Mouse (Mus musculus) forebrain, embryonic 15.5 days (tissue): ENCODE measurements around the gene Hoxa3. TPM values are rescaled to one million over a fixed set of nuclear protein-coding genes. Genes with fewer than 3 reads are reported as not detected.

Experiments
- ATAC-seq: fragments of 200-750 bp; cut with Nextera tagmentation; replicated peaks from 2 replicates; pipeline ENCODE4 v1.8.0; 2017; ENCODE audit warnings: mild to moderate bottlenecking, moderate TSS enrichment, moderate library complexity
- H3K27ac ChIP-seq: fragments of 300-500 bp; sonication (generic); replicated peaks from 2 replicates; pipeline ENCODE4 v1.5.1; 2015; ENCODE audit warnings: mild to moderate bottlenecking, inconsistent platforms
- H3K27me3 ChIP-seq: fragments of 300-500 bp; sonication (generic); 2 replicates; pipeline ENCODE4 v1.6.1; 2015; ENCODE audit warnings: inconsistent platforms
- H3K36me3 ChIP-seq: fragments of 300-500 bp; sonication (generic); 2 replicates; pipeline ENCODE4 v1.6.1; 2015; ENCODE audit warnings: mild to moderate bottlenecking, inconsistent platforms
- H3K4me1 ChIP-seq: fragments of 300-500 bp; sonication (generic); 2 replicates; pipeline ENCODE4 v1.6.1; 2015; ENCODE audit warnings: inconsistent platforms
- H3K4me2 ChIP-seq: fragments of 300-500 bp; sonication (generic); replicated peaks from 2 replicates; pipeline ENCODE4 v1.6.1; 2015; ENCODE audit warnings: mild to moderate bottlenecking, inconsistent platforms
- H3K4me3 ChIP-seq: fragments of 300-500 bp; sonication (generic); 2 replicates; pipeline ENCODE4 v1.5.1; 2015; ENCODE audit warnings: mild to moderate bottlenecking, inconsistent platforms
- H3K9ac ChIP-seq: fragments of 300-500 bp; sonication (generic); replicated peaks from 2 replicates; pipeline ENCODE4 v1.6.1; 2015; ENCODE audit warnings: mild to moderate bottlenecking, inconsistent platforms
- H3K9me3 ChIP-seq: fragments of 300-500 bp; sonication (generic); 2 replicates; pipeline ENCODE4 v1.6.1; 2016; ENCODE audit warnings: inconsistent platforms
- WGBS: fragments of 180-500 bp; shearing (Covaris S2); methylation state at CpG from one replicate; pipeline ENCODE4 v1.1.7; 2015; ENCODE audit warnings: mixed read lengths; 5-methylcytosine and 5-hydroxymethylcytosine counted together
- polyA plus RNA-seq: library from polyadenylated mRNA; unstranded; fragments of >200 nt; fragmentation: Nextera tagmentation; extraction: Ambion mirVana; gene quantifications from 2 replicates; pipeline ENCODE4 v1.2.1, GENCODE M21; 2015

The Hoxa3 gene
- polyA plus RNA-seq, 1 experiment from 2014 or later = not detected

DNA sequence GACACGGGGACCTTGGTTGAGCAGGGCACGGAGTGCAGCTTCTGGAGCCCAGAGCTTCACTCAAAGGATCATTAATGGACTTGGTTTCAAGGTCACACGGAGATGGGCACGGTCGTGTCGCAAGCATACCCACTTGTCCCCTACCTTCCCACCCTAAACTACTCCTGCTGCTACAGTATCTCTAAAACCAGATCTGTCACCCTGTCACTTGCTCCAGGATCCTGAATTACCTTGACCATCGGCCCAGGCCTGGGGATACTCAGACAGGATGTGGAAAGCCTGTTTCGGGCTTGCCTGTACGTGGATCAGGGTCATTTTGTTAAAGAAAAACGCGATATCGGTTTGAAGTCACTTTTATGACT, 3.5 kb downstream of the Hoxa3 start:
- Histone ChIP-seq H3K4me1 (0 out of 2 replicates have a peak, but pooled peaks cover 4% of the 10 kb centered on the region), H3K4me3 (no peak overlapping the region), H3K36me3 (no peaks in the 10 kb centered on the region), H3K4me2 (no peak overlapping the region), H3K27me3 (peaks cover 97% of the 10 kb centered on the region), H3K9me3 (no peaks in the 10 kb centered on the region), H3K9ac (no peak overlapping the region), H3K27ac (no peak overlapping the region)
- ATAC-seq = no peak
- 6% methylated on average over 12 of the region's 12 CpGs for WGBS

DNA sequence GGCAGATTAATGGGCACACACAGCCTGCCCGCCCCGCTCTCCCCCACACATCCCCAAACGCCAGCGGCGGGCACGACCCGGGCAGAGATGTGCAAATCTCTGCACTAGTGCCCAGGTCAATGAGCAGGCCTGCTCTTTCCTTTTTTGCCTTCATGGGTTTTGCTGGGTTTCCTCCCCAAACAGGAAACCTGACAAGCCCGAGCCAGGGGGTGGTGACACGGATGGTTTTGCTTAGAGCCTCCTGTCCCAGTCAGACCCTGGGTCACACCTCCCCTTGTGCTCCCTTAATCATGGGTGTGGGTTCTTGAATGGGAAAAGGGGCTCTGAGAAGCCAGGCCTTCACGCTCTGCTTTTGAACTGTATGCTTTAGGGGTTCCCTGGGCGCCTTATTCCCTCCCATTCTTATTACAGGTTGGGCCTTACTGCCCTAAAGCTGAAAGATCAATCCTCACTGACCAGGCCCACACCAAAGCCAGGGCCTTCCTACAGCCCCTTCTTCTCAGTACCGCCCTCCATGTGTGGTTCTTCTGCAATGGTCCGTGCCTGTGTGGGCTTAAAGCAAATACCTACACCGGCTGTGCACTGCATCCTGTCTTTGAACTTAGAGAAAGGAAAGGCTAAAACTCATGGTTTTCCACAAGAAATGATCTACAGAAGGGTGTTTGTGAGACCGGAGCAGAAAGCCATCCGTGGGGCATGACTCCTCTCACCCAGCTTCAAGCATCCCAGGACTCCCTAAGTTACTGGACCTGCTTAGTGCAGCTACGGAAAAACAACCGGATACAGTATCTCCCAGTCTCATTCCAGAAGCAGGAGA, 4.1 kb downstream of the Hoxa3 start:
- no peak overlapping the region for H3K4me2 ChIP-seq
- no peak overlapping the region for H3K27ac ChIP-seq
- no peak for ATAC-seq
- no peaks in the 10 kb centered on the region for H3K9me3 ChIP-seq
- peaks cover 9% of the 10 kb centered on the region for H3K4me1 ChIP-seq
- H3K36me3 ChIP-seq = no peaks in the 10 kb centered on the region
- 4% methylated on average over 18 of the region's 18 CpGs for WGBS
- H3K27me3 ChIP-seq = peaks cover 97% of the 10 kb centered on the region
- H3K4me3 ChIP-seq = no peak overlapping the region
- H3K9ac ChIP-seq = no peak overlapping the region

DNA sequence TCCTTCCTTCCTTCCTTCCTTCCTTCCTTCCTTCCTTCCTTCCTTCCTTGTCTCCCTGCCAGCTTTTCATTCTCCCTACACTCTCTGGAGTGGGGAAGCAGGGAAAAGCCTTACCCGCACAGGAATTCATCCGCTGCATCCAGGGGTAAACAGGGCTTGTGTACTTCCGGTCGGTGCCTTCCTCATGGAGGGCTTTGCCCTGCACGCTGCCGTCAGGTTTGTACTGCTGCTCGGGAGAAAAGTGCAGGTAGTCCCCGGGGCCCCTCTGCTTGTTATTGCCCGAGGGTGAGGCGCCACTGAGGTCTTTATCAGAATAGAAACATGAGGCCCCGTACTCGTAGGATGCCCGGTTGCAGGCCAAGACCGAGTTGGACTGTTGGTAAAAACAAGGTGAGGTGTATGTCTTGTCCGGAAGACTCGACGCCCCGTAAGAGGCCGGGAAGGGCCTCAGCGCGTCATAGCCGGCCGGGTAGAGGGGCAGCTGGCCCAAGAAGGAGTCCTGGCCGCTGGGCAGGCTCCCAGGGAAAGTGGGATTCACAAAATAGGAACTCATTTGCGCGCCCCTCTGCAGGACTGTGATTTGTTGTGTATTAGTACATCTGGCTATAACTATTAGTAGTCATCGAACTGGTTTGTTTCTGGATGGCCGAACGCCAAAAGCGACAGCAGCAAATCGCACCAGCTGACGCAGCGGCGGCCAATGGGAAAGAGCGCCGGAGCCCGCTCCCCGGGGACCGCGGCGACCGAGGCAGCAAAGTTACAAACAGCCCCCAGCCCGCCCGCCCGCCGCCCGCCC, 4.9 kb downstream of the Hoxa3 start, which contains the start of gene Hoxa6:
TSS of gene Hoxa6 (minus strand) at position 651 of the 796 bp plus-strand sequence.
- WGBS = under 1% methylated on average over 47 of the region's 47 CpGs
- Histone ChIP-seq H3K4me1 (peaks cover 15% of the 10 kb centered on the region), H3K27ac (no peak within 1 kb of the TSS)

DNA sequence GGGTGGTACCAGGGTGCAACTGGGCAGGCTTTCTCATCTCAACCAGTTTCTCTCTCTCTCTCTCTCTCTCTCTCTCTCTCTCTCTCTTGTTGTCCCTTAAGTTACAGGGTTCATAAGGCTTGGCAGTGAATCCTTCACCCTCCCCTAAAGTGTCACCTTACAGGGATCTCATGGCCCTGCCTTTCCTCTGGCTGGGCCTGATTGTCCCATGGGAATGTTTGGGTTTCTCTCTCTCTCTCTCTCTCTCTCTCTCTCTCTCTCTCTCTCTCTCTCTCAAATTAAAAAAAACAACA, 5.5 kb downstream of the Hoxa3 start:
- peaks cover 97% of the 10 kb centered on the region for H3K27me3 ChIP-seq
- no peak overlapping the region for H3K4me3 ChIP-seq
- no peaks in the 10 kb centered on the region for H3K9me3 ChIP-seq
- ATAC-seq = no peak
- H3K27ac ChIP-seq = no peak overlapping the region
- peaks cover 11% of the 10 kb centered on the region for H3K4me1 ChIP-seq
- H3K36me3 ChIP-seq = no peaks in the 10 kb centered on the region
- H3K9ac ChIP-seq = no peak overlapping the region
- no peak overlapping the region for H3K4me2 ChIP-seq

More for the DNA sequence above, 4.9 kb downstream of the Hoxa3 start, which contains the start of gene Hoxa6:
- ATAC-seq = no peak
- no peaks in the 10 kb centered on the region for H3K36me3 ChIP-seq
- no peak within 1 kb of the TSS for H3K9ac ChIP-seq
- H3K4me3 ChIP-seq = no peak within 1 kb of the TSS
- H3K27me3 ChIP-seq = peaks cover 97% of the 10 kb centered on the region
- H3K9me3 ChIP-seq = no peaks in the 10 kb centered on the region
- H3K4me2 ChIP-seq = no peak within 1 kb of the TSS

DNA sequence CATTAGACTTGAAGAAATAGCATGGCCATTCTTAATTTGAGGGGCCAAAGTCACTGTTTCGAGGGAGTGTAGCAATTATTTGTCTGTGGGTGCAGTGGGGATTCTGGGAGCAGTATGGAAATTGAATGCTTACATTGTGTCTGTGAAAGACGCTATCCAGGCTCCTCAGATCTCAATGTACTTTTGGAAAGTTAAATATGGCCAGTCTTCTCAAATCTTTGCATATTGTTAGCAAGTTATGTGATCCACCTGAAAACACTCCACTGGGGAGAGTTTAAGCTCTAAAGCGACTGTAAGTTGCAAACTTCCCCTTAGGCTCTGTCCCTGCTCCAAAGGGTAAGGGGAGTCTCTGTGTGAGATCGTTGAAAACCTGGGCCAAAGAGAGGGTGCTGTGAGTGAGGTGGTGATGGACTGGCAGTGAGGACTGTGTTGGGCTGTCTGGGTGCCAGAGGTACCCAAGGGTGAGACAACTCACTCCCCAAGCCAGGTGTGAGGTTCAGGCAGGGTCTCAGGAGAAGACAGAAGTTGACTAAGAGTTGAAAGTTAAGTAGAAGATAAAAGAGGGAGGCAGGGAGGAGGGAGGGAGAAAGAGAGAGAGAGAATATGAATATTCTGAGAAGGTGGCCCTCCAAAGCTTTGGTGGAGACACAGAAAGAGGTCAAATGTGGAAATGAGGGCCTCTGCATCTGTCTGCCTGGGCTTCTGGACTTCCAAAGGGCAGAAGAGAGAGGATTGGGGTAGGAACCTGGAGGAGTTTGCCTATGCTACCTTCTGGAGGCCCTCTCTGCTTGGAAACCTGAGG, 6.1 kb downstream of the Hoxa3 start:
- H3K27ac ChIP-seq = no peak overlapping the region
- ATAC-seq = no peak
- no peak overlapping the region for H3K9ac ChIP-seq
- no peaks in the 10 kb centered on the region for H3K36me3 ChIP-seq
- H3K4me3 ChIP-seq = no peak overlapping the region
- no peak overlapping the region for H3K4me2 ChIP-seq
- under 1% methylated on average over 4 of the region's 4 CpGs for WGBS
- H3K9me3 ChIP-seq = no peaks in the 10 kb centered on the region
- peaks cover 11% of the 10 kb centered on the region for H3K4me1 ChIP-seq
- H3K27me3 ChIP-seq = peaks cover 97% of the 10 kb centered on the region

DNA sequence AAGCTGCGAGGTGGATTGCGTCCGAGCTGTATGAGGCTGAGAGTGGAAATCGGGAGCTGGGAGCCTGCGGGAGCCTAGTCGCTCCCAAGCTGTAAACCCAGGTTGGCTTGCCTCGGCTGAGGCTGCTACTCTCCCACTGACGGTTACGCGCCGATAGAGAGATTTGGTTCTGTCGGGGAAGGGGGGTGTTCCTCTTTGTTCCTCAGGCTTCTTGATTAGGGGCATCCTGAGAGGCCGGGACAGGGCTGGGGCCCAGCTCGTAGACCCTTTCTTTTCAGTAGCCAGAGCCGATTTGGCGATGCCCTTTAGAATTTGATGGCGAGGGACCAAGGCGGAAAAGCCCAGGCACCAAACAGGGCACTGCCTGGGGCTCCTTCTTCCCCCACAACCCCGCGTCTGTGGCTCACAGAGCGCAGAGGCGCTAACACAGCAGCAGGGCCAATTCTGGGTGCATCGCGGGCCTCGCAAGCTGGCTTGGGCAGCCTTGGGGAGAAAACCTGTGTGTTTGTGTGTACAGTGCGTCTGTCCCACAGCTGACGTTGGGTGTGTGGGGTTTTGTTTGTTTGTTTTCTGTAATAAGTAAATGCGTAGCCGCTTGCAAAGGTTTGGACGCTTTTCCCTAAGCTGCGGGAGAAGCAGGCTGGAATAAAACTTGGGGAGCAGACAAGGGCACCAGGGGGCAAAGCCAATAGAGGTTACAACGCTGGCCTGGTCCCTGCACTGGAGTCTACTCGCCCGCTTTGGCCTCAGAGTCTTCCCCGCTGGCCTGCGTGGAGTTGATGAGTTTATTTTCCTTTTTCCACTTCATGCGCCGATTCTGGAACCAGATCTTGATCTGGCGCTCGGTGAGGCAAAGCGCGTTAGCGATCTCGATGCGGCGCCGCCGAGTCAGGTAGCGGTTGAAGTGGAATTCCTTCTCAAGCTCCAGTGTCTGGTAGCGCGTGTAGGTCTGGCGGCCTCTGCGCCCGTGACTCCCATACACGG, 7.2 kb downstream of the Hoxa3 start:
- H3K9me3 ChIP-seq = no peaks in the 10 kb centered on the region
- peaks cover 11% of the 10 kb centered on the region for H3K4me1 ChIP-seq
- H3K27ac ChIP-seq = no peak overlapping the region
- no peak overlapping the region for H3K4me3 ChIP-seq
- ATAC-seq = no peak
- H3K9ac ChIP-seq = no peak overlapping the region
- under 1% methylated on average over 55 of the region's 55 CpGs for WGBS
- peaks cover 97% of the 10 kb centered on the region for H3K27me3 ChIP-seq
- no peaks in the 10 kb centered on the region for H3K36me3 ChIP-seq
- H3K4me2 ChIP-seq = no peak overlapping the region

DNA sequence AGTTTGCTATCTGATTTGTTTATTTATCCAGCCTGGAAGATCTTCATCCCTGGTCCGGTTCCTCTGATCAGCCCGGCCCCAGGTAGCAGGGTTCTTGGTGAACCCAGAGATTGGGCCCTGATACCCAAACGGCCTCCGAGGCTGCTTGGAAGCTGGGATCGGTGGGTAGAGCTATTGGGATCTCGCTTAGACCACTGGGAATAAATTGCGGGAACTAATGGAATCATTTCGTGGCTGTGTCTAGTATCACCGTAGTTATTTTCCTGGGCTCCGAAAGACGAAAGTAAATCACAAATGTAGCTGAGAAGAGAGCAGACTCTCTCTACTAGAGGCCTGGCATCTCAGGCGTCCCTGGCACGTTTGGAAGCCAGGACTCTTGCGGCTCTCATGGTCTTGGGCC, 7.9 kb downstream of the Hoxa3 start:
- no peak overlapping the region for H3K27ac ChIP-seq
- peaks cover 11% of the 10 kb centered on the region for H3K4me1 ChIP-seq
- WGBS = 3% methylated on average over 14 of the region's 14 CpGs
- no peak overlapping the region for H3K4me2 ChIP-seq
- H3K9me3 ChIP-seq = no peaks in the 10 kb centered on the region
- H3K9ac ChIP-seq = no peak overlapping the region
- H3K36me3 ChIP-seq = no peaks in the 10 kb centered on the region
- peaks cover 98% of the 10 kb centered on the region for H3K27me3 ChIP-seq
- no peak for ATAC-seq
- no peak overlapping the region for H3K4me3 ChIP-seq

DNA sequence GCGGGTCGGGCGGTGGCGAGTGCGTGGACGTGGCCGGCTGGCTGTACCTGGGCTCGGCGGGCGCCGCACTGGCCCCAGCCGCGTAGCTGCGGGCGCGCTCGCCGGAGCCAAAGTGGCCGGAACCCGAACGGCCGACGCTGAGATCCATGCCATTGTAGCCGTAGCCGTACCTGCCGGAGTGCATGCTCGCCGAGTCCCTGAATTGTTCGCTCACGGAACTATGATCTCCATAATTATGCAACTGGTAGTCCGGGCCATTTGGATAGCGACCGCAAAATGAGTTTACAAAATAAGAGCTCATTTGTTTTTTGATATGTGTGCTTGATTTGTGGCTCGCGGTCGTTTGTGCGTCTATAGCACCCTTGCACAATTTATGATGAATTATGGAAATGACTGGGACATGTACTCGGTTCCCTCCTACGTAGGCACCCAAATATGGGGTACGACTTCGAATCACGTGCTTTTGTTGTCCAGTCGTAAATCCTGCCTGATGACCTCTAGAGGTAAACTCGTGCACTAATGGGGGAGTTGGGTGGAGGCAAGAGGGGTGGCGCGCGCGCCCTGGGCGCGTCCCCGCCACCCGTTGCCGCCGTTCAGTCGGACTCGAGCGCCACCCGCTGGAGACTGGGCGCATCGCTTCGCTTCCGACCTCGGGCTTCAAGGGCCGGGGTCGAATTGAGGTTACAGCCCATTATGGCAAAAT, 8.9 kb downstream of the Hoxa3 start, which contains the start of gene Hoxa5:
TSS of gene Hoxa5 (minus strand) at position 538 of the 703 bp plus-strand sequence.
- Histone ChIP-seq H3K36me3 (no peaks in the 10 kb centered on the region), H3K4me1 (peaks cover 11% of the 10 kb centered on the region), H3K4me3 (peak within 1 kb of the TSS; percentile 12), H3K27ac (no peak within 1 kb of the TSS), H3K27me3 (peaks cover 98% of the 10 kb centered on the region), H3K9me3 (no peaks in the 10 kb centered on the region), H3K4me2 (peak within 1 kb of the TSS; percentile 31), H3K9ac (no peak within 1 kb of the TSS)
- ATAC-seq = no peak
- WGBS = under 1% methylated on average over 65 of the region's 65 CpGs

DNA sequence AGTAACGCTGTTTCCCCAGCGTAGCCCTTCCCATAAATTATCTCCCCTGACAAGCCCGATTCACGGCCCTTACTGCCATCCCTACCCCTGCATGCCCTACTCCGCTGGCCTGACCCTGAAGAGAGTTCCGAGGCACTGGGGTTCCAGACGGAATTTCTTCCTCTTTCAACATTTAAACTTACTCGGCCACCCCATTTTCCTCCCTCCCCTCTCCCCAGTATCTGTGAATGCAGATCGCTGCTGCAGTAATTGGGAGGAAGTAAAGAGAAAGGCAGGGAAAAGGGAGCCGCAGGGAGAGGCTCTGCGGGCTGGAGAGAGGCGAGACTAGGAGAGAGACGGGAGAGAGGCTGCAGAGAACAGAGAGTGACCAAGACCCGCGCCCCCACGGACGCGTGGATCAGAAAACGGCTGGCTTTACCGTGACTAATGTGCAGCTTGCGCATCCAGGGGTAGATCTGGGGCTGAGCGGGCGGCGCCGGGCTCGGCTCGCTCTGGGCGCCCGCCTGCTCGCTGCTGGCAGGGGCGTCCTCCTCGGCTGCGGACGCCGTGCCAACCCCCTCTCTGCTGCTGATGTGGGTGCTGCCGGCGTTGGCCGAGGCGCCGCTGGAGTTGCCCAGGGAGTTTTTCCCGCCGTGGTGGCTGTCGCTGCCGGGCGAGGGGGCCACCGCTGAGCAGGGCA, 9.6 kb downstream of the Hoxa3 start:
- Histone ChIP-seq H3K4me2 (peak overlapping the region; percentile 31), H3K4me1 (peaks cover 11% of the 10 kb centered on the region), H3K4me3 (peak overlapping the region; percentile 12), H3K9ac (no peak overlapping the region), H3K27me3 (peaks cover 98% of the 10 kb centered on the region), H3K27ac (no peak overlapping the region), H3K36me3 (no peaks in the 10 kb centered on the region), H3K9me3 (no peaks in the 10 kb centered on the region)
- no peak for ATAC-seq
- 0% methylated on average over 46 of the region's 46 CpGs for WGBS

DNA sequence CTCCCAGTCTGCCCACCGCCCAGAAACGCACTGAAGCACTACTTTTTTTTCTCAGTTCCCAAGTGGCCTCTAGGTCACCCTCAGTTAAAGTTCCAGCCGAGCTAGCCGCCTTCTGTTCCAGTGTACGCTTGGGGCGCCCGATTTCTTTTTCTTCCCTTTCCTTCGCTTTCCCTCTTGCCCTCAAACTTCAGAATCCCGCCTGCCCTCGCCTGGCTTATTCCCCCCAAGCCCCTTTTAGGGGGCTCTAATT, 10.1 kb downstream of the Hoxa3 start:
- H3K4me2 ChIP-seq = no peak overlapping the region
- no peaks in the 10 kb centered on the region for H3K36me3 ChIP-seq
- no peak overlapping the region for H3K9ac ChIP-seq
- H3K27me3 ChIP-seq = peaks cover 98% of the 10 kb centered on the region
- no peak overlapping the region for H3K4me3 ChIP-seq
- H3K4me1 ChIP-seq = peaks cover 11% of the 10 kb centered on the region
- under 1% methylated on average over 10 of the region's 10 CpGs for WGBS
- ATAC-seq = no peak
- H3K9me3 ChIP-seq = no peaks in the 10 kb centered on the region
- no peak overlapping the region for H3K27ac ChIP-seq
